ENCODE assay signal across 21 mouse cellular contexts in the genomic region with DNA sequence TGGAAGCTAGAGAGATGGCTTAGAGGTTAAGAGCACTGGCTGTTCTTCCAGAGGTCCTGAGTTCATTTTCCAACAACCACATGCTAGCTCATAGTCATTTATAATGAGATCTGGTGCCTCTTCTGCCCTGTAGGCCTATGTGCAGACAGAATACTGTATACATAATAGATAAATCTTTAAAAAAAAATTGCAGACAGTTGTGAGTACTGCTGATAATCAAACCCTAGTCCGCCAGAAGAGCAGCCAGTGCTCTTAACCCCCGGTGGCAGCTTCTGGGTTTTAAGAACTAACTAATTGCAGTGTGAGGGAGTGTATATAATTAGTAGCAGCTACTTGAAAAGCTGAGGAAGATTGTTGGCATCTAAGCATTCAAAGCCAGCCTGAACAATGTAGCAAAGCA.
"Had no signal": no experiment of that assay in that cellular context is flagged by ENCODE, and none has a peak within 500 bp of the region (broad histone marks: within the 10 kb centered on the region; RNA-seq: fewer than 3 reads in every experiment).

No protein-coding gene starts in this region.

- H3K4me1 ChIP-seq: intestine, embryonic 15.5 days; kidney, embryonic 15.5 days; limb, embryonic 10.5 days; limb, embryonic 13.5 days; midbrain, embryonic 10.5 days; midbrain, embryonic 13.5 days had no signal

- H3K9me3 ChIP-seq: intestine, embryonic 15.5 days; kidney, embryonic 15.5 days; limb, embryonic 10.5 days; limb, embryonic 13.5 days; liver, embryonic 15.5 days; midbrain, embryonic 10.5 days; midbrain, embryonic 13.5 days had no signal

- ATAC-seq: intestine, embryonic 15.5 days; midbrain, embryonic 13.5 days; midbrain, embryonic 16.5 days had no signal

- H3K4me3 ChIP-seq: intestine, embryonic 15.5 days; kidney, embryonic 15.5 days; limb, embryonic 10.5 days; limb, embryonic 13.5 days; liver, embryonic 15.5 days; midbrain, embryonic 10.5 days; midbrain, embryonic 13.5 days had no signal

- H3K27ac ChIP-seq: intestine, embryonic 15.5 days; kidney, embryonic 15.5 days; limb, embryonic 10.5 days; limb, embryonic 13.5 days; liver, embryonic 15.5 days; midbrain, embryonic 10.5 days; midbrain, embryonic 13.5 days; stomach, postnatal 0 days had no signal

- H3K36me3 ChIP-seq: intestine, embryonic 15.5 days had no signal

- H3K9ac ChIP-seq: intestine, embryonic 15.5 days; kidney, embryonic 15.5 days; limb, embryonic 13.5 days; liver, embryonic 15.5 days; midbrain, embryonic 13.5 days had no signal

- H3K27me3 ChIP-seq: intestine, embryonic 15.5 days; kidney, embryonic 15.5 days; limb, embryonic 13.5 days; liver, embryonic 15.5 days; midbrain, embryonic 13.5 days had no signal

- H3K4me2 ChIP-seq: intestine, embryonic 15.5 days; kidney, embryonic 15.5 days; limb, embryonic 13.5 days; liver, embryonic 15.5 days; midbrain, embryonic 13.5 days had no signal

- DNase-seq: kidney, adult 11 months; kidney, adult 8-10 months; kidney, postnatal 10 days; kidney, postnatal 36 days; liver; lung, adult 2 months; lung, postnatal 14 days; lung, postnatal 4 days; right cerebral cortex, adult 18-20 months; right cerebral cortex, postnatal 14 days; right cerebral cortex, postnatal 4 days; thymus, postnatal 25 days had no signal
